Mouse (Mus musculus) lung, postnatal 0 days (tissue): Measurements from ENCODE around the gene Bri3.
A peak's percentile ranks its signal among the peaks of the same experiment; 100 is the strongest.

Source experiments
- CTCF ChIP-seq: IDR thresholded peaks from 2 replicates; pipeline ENCODE4 v1.5.1; 2016; ENCODE audit warnings: antibody characterized with exemption, mild to moderate bottlenecking
- EP300 ChIP-seq: IDR thresholded peaks from 2 replicates; pipeline ENCODE4 v1.6.1; 2016; ENCODE audit warnings: antibody characterized with exemption, mild to moderate bottlenecking, control low read depth

DNA sequence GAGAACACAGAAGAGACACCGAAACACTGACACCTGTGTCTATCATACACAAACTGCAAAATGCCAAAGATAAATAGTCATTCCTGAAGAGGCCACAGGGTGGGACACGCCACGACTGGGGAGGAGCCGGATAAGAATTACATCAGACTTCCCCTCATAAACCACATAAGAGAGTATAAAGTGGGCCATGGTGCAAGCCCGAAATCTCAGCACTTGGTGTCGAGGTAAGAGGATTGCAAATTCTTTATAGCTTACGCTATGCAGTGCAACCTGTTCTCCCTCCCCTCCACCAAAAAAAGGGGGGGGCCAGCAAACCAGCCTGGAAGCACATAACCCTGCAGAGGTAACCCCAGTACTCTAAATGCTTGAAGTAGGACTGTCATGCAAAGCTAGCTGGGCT, 50.7 kb downstream of the Bri3 start:
- TF ChIP-seq CTCF (peak; percentile 41; the same call in 1 of the 2 replicates), EP300 (peak; percentile 98)
